Mouse (Mus musculus): ENCODE measurements around the gene Ap2m1. TPM values are rescaled to one million over a fixed set of nuclear protein-coding genes. Genes with fewer than 3 reads are reported as not detected.

Ap2m1 gene
- polyA plus RNA-seq, 1 experiment from 2014 or later = 584 TPM

Other genes with a start within 250 kb of the Ap2m1 start
- 92.6 and 94.9 TPM in 2 replicates for gene Parl, start 233.1 kb upstream of the Ap2m1 start, polyA plus RNA-seq (2015; fragmentation: Nextera tagmentation; extraction: Ambion mirVana)
- 0.08 and 0.13 TPM in 2 replicates for gene Cyp2ab1, start 210.1 kb upstream of the Ap2m1 start, polyA plus RNA-seq (2015; fragmentation: Nextera tagmentation; extraction: Ambion mirVana)
- 67.0 and 74.1 TPM in 2 replicates for gene Abcc5, start 109.1 kb upstream of the Ap2m1 start, polyA plus RNA-seq (2015; fragmentation: Nextera tagmentation; extraction: Ambion mirVana)
- gene Eif2b5, start 36.7 kb upstream of the Ap2m1 start, polyA plus RNA-seq (2015; fragmentation: Nextera tagmentation; extraction: Ambion mirVana) = 92.9 and 95.2 TPM in 2 replicates
- gene Dvl3, start 18.5 kb upstream of the Ap2m1 start, polyA plus RNA-seq (2015; fragmentation: Nextera tagmentation; extraction: Ambion mirVana) = 26.0 and 31.0 TPM in 2 replicates
- gene Abcf3, start 13.1 kb downstream of the Ap2m1 start, polyA plus RNA-seq (2015; fragmentation: Nextera tagmentation; extraction: Ambion mirVana) = 65.0 and 70.2 TPM in 2 replicates
- 2.4 and 4.9 TPM in 2 replicates for gene Vwa5b2, start 54.0 kb downstream of the Ap2m1 start, polyA plus RNA-seq (2015; fragmentation: Nextera tagmentation; extraction: Ambion mirVana)
- gene Eef1akmt4, start 76.1 kb downstream of the Ap2m1 start, polyA plus RNA-seq (2015; fragmentation: Nextera tagmentation; extraction: Ambion mirVana) = 29.2 and 31.3 TPM in 2 replicates
- not detected in 2 replicates for gene Gm49333, start 76.1 kb downstream of the Ap2m1 start, polyA plus RNA-seq (2015; fragmentation: Nextera tagmentation; extraction: Ambion mirVana)
- 36.3 and 39.4 TPM in 2 replicates for gene Alg3, start 76.3 kb downstream of the Ap2m1 start, polyA plus RNA-seq (2015; fragmentation: Nextera tagmentation; extraction: Ambion mirVana)
- 1.7 and 1.9 TPM in 2 replicates for gene Camk2n2, start 85.8 kb downstream of the Ap2m1 start, polyA plus RNA-seq (2015; fragmentation: Nextera tagmentation; extraction: Ambion mirVana)
- gene Ece2, start 94.3 kb downstream of the Ap2m1 start, polyA plus RNA-seq (2015; fragmentation: Nextera tagmentation; extraction: Ambion mirVana) = 7.3 and 8.2 TPM in 2 replicates
- gene Psmd2, start 116.2 kb downstream of the Ap2m1 start, polyA plus RNA-seq (2015; fragmentation: Nextera tagmentation; extraction: Ambion mirVana) = 293 and 297 TPM in 2 replicates
- gene Eif4g1, start 132.8 kb downstream of the Ap2m1 start, polyA plus RNA-seq (2015; fragmentation: Nextera tagmentation; extraction: Ambion mirVana) = 177 and 188 TPM in 2 replicates
- 14.0 and 15.3 TPM in 2 replicates for gene Fam131a, start 157.8 kb downstream of the Ap2m1 start, polyA plus RNA-seq (2015; fragmentation: Nextera tagmentation; extraction: Ambion mirVana)
- 90.0 and 100 TPM in 2 replicates for gene Polr2h, start 182.2 kb downstream of the Ap2m1 start, polyA plus RNA-seq (2015; fragmentation: Nextera tagmentation; extraction: Ambion mirVana)
- gene Clcn2, start 182.3 kb downstream of the Ap2m1 start, polyA plus RNA-seq (2015; fragmentation: Nextera tagmentation; extraction: Ambion mirVana) = 15.6 and 16.0 TPM in 2 replicates
- 8.5 and 10.8 TPM in 2 replicates for gene Chrd, start 197.6 kb downstream of the Ap2m1 start, polyA plus RNA-seq (2015; fragmentation: Nextera tagmentation; extraction: Ambion mirVana)
- gene Thpo, start 199.0 kb downstream of the Ap2m1 start, polyA plus RNA-seq (2015; fragmentation: Nextera tagmentation; extraction: Ambion mirVana) = 1.3 and 1.6 TPM in 2 replicates

All from embryonic facial prominence, embryonic 15.5 days (tissue).